Mouse (Mus musculus): Measurements from ENCODE around the gene Rps27rt.
"Not testable (repeated sequence)": the region's sequence is repeated elsewhere in the genome, so short reads cannot be mapped to it uniquely, and the experiment has no call there.

Gene Rps27rt

GRCm38 (mm10) chr9:114985741-114986140 is 3.2 kb upstream of the Rps27rt start:
- DNase-seq (ENCODE audit: low read depth, low spot score), result no peak

- DNase-seq (ENCODE audit: low read depth, low spot score), result peak; percentile 56
Observed at GRCm38 (mm10) chr9:114979969-114980368, 2.6 kb downstream of the Rps27rt start.

- DNase-seq (ENCODE audit: low read depth, low spot score), result peak; percentile 92
Observed at GRCm38 (mm10) chr9:114978281-114979111, 4.0 kb downstream of the Rps27rt start, which contains the start of gene Osbpl10. Gene Osbpl10 (plus strand): TSS chr9:114978569.

- peak; percentile 77 for DNase-seq (ENCODE audit: low read depth, low spot score)
Observed at GRCm38 (mm10) chr9:114977461-114978280, 4.9 kb downstream of the Rps27rt start.

GRCm38 (mm10) chr9:114966286-114966685 is 16.3 kb downstream of the Rps27rt start:
- DNase-seq (ENCODE audit: low read depth, low spot score), result not testable (repeated sequence)

- peak; percentile 72 for DNase-seq (ENCODE audit: low read depth, low spot score)
Observed at GRCm38 (mm10) chr9:114964093-114964492, 18.4 kb downstream of the Rps27rt start.

GRCm38 (mm10) chr9:114960844-114961243 is 21.7 kb downstream of the Rps27rt start:
- DNase-seq (ENCODE audit: low read depth, low spot score), result no peak

- peak; percentile 34 for DNase-seq (ENCODE audit: low read depth, low spot score)
Observed at GRCm38 (mm10) chr9:114960043-114960789, 22.3 kb downstream of the Rps27rt start.

GRCm38 (mm10) chr9:114956945-114957344 is 25.6 kb downstream of the Rps27rt start:
- peak; percentile 61 for DNase-seq (ENCODE audit: low read depth, low spot score)

- no peak for DNase-seq (ENCODE audit: low read depth, low spot score)
Observed at GRCm38 (mm10) chr9:114955340-114955739, 27.2 kb downstream of the Rps27rt start.

- DNase-seq (ENCODE audit: low read depth, low spot score), result no peak
Observed at GRCm38 (mm10) chr9:114952866-114953265, 29.7 kb downstream of the Rps27rt start.

GRCm38 (mm10) chr9:114948395-114948794 is 34.1 kb downstream of the Rps27rt start:
- peak; percentile 33 for DNase-seq (ENCODE audit: low read depth, low spot score)

GRCm38 (mm10) chr9:114945576-114945975 is 37.0 kb downstream of the Rps27rt start:
- DNase-seq (ENCODE audit: low read depth, low spot score), result no peak

GRCm38 (mm10) chr9:114944642-114945041 is 37.9 kb downstream of the Rps27rt start:
- DNase-seq (ENCODE audit: low read depth, low spot score), result no peak

GRCm38 (mm10) chr9:114936687-114937086 is 45.9 kb downstream of the Rps27rt start:
- no peak for DNase-seq (ENCODE audit: low read depth, low spot score)

- DNase-seq (ENCODE audit: low read depth, low spot score), result no peak
Observed at GRCm38 (mm10) chr9:114935321-114935720, 47.2 kb downstream of the Rps27rt start.

GRCm38 (mm10) chr9:114934231-114934630 is 48.3 kb downstream of the Rps27rt start:
- no peak for DNase-seq (ENCODE audit: low read depth, low spot score)

GRCm38 (mm10) chr9:114933723-114934171 is 48.8 kb downstream of the Rps27rt start, which contains the start of gene Gpd1l:
Gene Gpd1l (minus strand): TSS chr9:114933987.
- peak; percentile 98 for DNase-seq (ENCODE audit: low read depth, low spot score)

GRCm38 (mm10) chr9:114933037-114933722 is 49.4 kb downstream of the Rps27rt start:
- no peak for DNase-seq (ENCODE audit: low read depth, low spot score)

GRCm38 (mm10) chr9:114932607-114933006 is 49.9 kb downstream of the Rps27rt start:
- no peak for DNase-seq (ENCODE audit: low read depth, low spot score)
